Mouse (Mus musculus) layer of hippocampus, postnatal 25 days (tissue): ENCODE measurements around the gene Xndc1. TPM values are rescaled to one million over a fixed set of nuclear protein-coding genes. Genes with fewer than 3 reads are reported as not detected.
"Not testable (repeated sequence)": the region's sequence is repeated elsewhere in the genome, so short reads cannot be mapped to it uniquely, and the experiment has no call there.

Experiments
- DNase-seq, 2 experiments: peaks; one replicate each; pipeline ENCODE4 v3.0.0; 2022; ENCODE audit warnings: mixed read lengths in 2 of 2, low spot score in 1 of 2; ENCODE audit errors: extremely low spot score in 1 of 2
- total RNA-seq, 2 experiments: library from RNA; stranded (reverse); gene quantifications; 2 replicates each; pipeline ENCODE4 v1.2.3; 2021

Xndc1 gene
- 10 to 100 TPM; 24.7 to 26.4 TPM for total RNA-seq

- peak; percentile 77 to 90 for DNase-seq
These were observed at the start of gene Xndc1, which contains the start of the genes Rnf121 and Xntrpc for GRCm38 (mm10) chr7:102065046-102065891. Gene Xndc1, plus strand, starts transcription at chr7:102065511. Gene Rnf121, minus strand, starts transcription at chr7:102065469. Gene Xntrpc, plus strand, starts transcription at chr7:102065713.

GRCm38 (mm10) chr7:102016936-102017335 is 48.4 kb upstream of the Xndc1 start:
- DNase-seq, result no peak

- DNase-seq, result no peak
These were observed 47.9 kb upstream of the Xndc1 start for GRCm38 (mm10) chr7:102017452-102017851.

- no peak for DNase-seq
These were observed 47.3 kb upstream of the Xndc1 start for GRCm38 (mm10) chr7:102018034-102018433.

GRCm38 (mm10) chr7:102018590-102018989 is 46.7 kb upstream of the Xndc1 start, which contains the start of gene Il18bp:
Gene Il18bp, minus strand, starts transcription at chr7:102018690.
- DNase-seq, result no peak

GRCm38 (mm10) chr7:102019362-102019761 is 45.9 kb upstream of the Xndc1 start:
- no peak for DNase-seq

- DNase-seq, result not testable (repeated sequence)
These were observed 44.4 kb upstream of the Xndc1 start for GRCm38 (mm10) chr7:102020934-102021333.

- no peak for DNase-seq
These were observed 41.5 kb upstream of the Xndc1 start for GRCm38 (mm10) chr7:102023821-102024220.

- no peak for DNase-seq
These were observed 39.9 kb upstream of the Xndc1 start for GRCm38 (mm10) chr7:102025187-102026119.

GRCm38 (mm10) chr7:102034904-102035303 is 30.4 kb upstream of the Xndc1 start:
- no peak for DNase-seq

- DNase-seq, result no peak
These were observed 29.8 kb upstream of the Xndc1 start for GRCm38 (mm10) chr7:102035534-102035933.

GRCm38 (mm10) chr7:102037318-102037717 is 28.0 kb upstream of the Xndc1 start:
- DNase-seq, result no peak

GRCm38 (mm10) chr7:102042314-102042713 is 23.0 kb upstream of the Xndc1 start:
- no peak for DNase-seq

- not testable (repeated sequence) for DNase-seq
These were observed 16.8 kb upstream of the Xndc1 start for GRCm38 (mm10) chr7:102048524-102048923.

- DNase-seq, result no peak
These were observed 4.0 kb upstream of the Xndc1 start for GRCm38 (mm10) chr7:102061353-102061752.

- no peak for DNase-seq
These were observed 3.1 kb upstream of the Xndc1 start for GRCm38 (mm10) chr7:102062203-102062602.

GRCm38 (mm10) chr7:102063891-102064290 is 1.4 kb upstream of the Xndc1 start:
- DNase-seq, result no peak

GRCm38 (mm10) chr7:102064655-102065045 is 661 bp upstream of the Xndc1 start:
- no peak for DNase-seq

- no peak for DNase-seq
These were observed 1.1 kb downstream of the Xndc1 start for GRCm38 (mm10) chr7:102066363-102066762.

- peak in 1 of 2 experiments; percentile 22 for DNase-seq
These were observed 11.5 kb downstream of the Xndc1 start for GRCm38 (mm10) chr7:102076714-102077296.
